Mouse (Mus musculus) olfactory bulb, adult 2 months (tissue): ENCODE data around the gene Aqp2. TPM values are rescaled to one million over a fixed set of nuclear protein-coding genes. Genes with fewer than 3 reads are reported as not detected.

ENCODE experiments used
- H3K27ac ChIP-seq: fragments of 200-500 bp; 2 replicates; pipeline ENCODE4 v1.5.1; 2012; ENCODE audit warnings: low read depth, low read length; ENCODE audit not compliant: insufficient read depth
- H3K4me1 ChIP-seq: fragments of 200-500 bp; 2 replicates; pipeline ENCODE4 v1.6.1; 2012; ENCODE audit warnings: low read length; ENCODE audit not compliant: control insufficient read depth, insufficient read depth
- H3K4me3 ChIP-seq: fragments of 200-500 bp; 2 replicates; pipeline ENCODE4 v1.5.1; 2012; ENCODE audit warnings: mild to moderate bottlenecking, low read depth, low read length, moderate library complexity; ENCODE audit not compliant: insufficient read depth
- CTCF ChIP-seq: fragments of 200-500 bp; IDR thresholded peaks from 2 replicates; pipeline ENCODE4 v1.5.1; 2012; ENCODE audit warnings: low read depth, mild to moderate bottlenecking, low read length, moderate library complexity; ENCODE audit not compliant: insufficient read depth
- POLR2A ChIP-seq: fragments of 200-500 bp; IDR thresholded peaks from 2 replicates; pipeline ENCODE4 v1.6.1; 2012; ENCODE audit warnings: mild to moderate bottlenecking, low read depth, low read length, moderate library complexity; ENCODE audit not compliant: insufficient read depth
- WGBS: fragments of 180-500 bp; shearing (Covaris S2); methylation state at CpG from one replicate; pipeline ENCODE4 v1.1.7; 2018; 5-methylcytosine and 5-hydroxymethylcytosine counted together
- polyA plus RNA-seq: library from polyadenylated mRNA; stranded (reverse); fragments of >200 nt; gene quantifications from 2 replicates; pipeline ENCODE4 v1.2.4, GENCODE M21; 2012; ENCODE audit warnings: low replicate concordance; ENCODE audit not compliant: missing spikeins, insufficient read depth, insufficient read length

The Aqp2 gene
- polyA plus RNA-seq, 1 experiment = not detected

DNA sequence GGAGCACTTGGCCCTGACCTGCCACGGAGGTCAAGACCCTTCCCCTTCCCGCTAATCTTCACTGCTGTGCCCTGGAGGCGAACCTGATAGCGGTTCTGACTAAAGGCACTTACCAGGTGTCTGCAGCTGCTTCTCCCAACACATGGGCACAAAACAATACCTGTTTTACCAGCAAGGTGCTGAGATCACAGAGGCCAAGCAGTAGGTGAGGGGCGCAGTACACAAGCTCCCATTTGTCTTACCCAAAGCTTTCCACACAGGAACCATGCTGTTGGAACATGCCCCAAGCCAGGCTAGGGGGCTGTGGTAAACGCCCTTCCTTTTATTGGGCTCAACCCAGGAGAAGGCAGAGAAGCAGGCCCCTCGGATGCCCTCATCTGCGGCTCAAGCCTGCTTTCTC is 18.7 kb downstream of the Aqp2 start:
- Histone ChIP-seq H3K4me3 (no peak overlapping the region), H3K27ac (no peak overlapping the region), H3K4me1 (peaks cover 36% of the 10 kb centered on the region)
- whole genome bisulfite sequencing = 85% methylated on average over 8 of the region's 8 CpGs
- TF ChIP-seq CTCF (no peak), POLR2A (no peak)

- H3K4me1 ChIP-seq = peaks cover 40% of the 10 kb centered on the region
- 39% methylated on average over 17 of the region's 17 CpGs for WGBS
- no peak for TF ChIP-seq POLR2A
- no peak for TF ChIP-seq CTCF
- H3K27ac ChIP-seq = no peak overlapping the region
- H3K4me3 ChIP-seq = no peak overlapping the region
These were observed 20.6 kb downstream of the Aqp2 start for GRCm38 (mm10) chr15:99599245-99600070.

GRCm38 (mm10) chr15:99600986-99601822 is 22.3 kb downstream of the Aqp2 start, which contains the start of gene Aqp6:
Gene Aqp6 (plus strand): TSS chr15:99601400.
- Histone ChIP-seq H3K4me1 (peaks cover 40% of the 10 kb centered on the region), H3K27ac (no peak within 1 kb of the TSS), H3K4me3 (no peak within 1 kb of the TSS)
- WGBS = 82% methylated on average over 22 of the region's 22 CpGs
- no peak for TF ChIP-seq CTCF
- TF ChIP-seq POLR2A = no peak

GRCm38 (mm10) chr15:99601823-99602120 is 22.9 kb downstream of the Aqp2 start:
- peaks cover 44% of the 10 kb centered on the region for H3K4me1 ChIP-seq
- TF ChIP-seq POLR2A (no peak), CTCF (no peak)
- no peak overlapping the region for H3K4me3 ChIP-seq
- WGBS = 42% methylated on average over 5 of the region's 5 CpGs
- H3K27ac ChIP-seq = no peak overlapping the region

GRCm38 (mm10) chr15:99602206-99602820 is 23.5 kb downstream of the Aqp2 start:
- no peak for TF ChIP-seq POLR2A
- peaks cover 44% of the 10 kb centered on the region for H3K4me1 ChIP-seq
- 86% methylated on average over 17 of the region's 17 CpGs for WGBS
- H3K27ac ChIP-seq = no peak overlapping the region
- H3K4me3 ChIP-seq = no peak overlapping the region

DNA sequence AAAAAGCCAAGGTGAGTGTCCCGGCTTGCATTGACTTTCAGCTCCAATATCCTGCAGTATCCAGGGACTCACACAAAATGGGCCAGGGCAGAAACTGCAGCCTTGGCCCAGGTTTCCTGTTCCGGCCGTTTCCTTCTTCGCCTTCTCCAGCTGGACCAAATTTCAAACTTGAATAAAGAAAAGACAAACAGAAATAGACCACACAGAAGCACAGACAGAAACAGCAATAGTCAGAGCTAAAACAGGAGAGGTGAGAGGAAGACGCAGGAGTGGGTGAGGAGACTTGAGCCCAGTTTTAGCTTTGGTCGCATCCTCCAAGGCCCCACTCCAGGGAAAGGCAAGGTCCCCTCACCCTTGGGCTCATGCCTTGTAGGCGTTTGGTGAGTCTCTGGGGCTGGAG is 24.4 kb downstream of the Aqp2 start:
- TF ChIP-seq POLR2A (no peak), CTCF (no peak)
- H3K4me1 ChIP-seq = peaks cover 46% of the 10 kb centered on the region
- H3K4me3 ChIP-seq = no peak overlapping the region
- no peak overlapping the region for H3K27ac ChIP-seq
- 83% methylated on average over 7 of the region's 7 CpGs for WGBS

GRCm38 (mm10) chr15:99605595-99605994 is 26.7 kb downstream of the Aqp2 start:
- no peak for TF ChIP-seq POLR2A
- no peak for TF ChIP-seq CTCF
- no peak overlapping the region for H3K4me3 ChIP-seq
- no peak overlapping the region for H3K27ac ChIP-seq
- H3K4me1 ChIP-seq = peaks cover 36% of the 10 kb centered on the region
- 59% methylated on average over 3 of the region's 3 CpGs for WGBS

DNA sequence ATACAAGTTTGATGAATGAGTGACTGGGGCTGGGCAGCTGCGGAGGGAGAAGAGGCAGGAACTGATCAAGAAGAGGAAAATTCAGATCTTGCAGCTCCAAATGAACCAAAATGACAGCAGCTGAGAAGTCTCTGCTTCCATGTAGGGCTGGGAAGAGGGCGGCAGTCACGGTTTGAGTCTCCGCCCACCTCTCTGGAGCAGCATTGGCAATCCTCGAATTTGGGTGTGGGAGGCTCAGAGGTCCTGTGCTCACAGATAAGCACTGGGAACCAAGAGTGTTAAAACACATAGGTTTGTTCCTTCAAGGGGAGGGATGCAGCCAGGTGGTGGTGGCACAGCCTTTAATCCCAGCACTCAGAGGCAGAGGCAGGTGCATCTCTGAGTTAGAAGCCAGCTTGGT is 27.7 kb downstream of the Aqp2 start:
- Histone ChIP-seq H3K4me1 (peaks cover 35% of the 10 kb centered on the region), H3K4me3 (no peak overlapping the region), H3K27ac (no peak overlapping the region)
- 20% methylated on average over 5 of the region's 5 CpGs for WGBS
- TF ChIP-seq CTCF (no peak), POLR2A (no peak)

DNA sequence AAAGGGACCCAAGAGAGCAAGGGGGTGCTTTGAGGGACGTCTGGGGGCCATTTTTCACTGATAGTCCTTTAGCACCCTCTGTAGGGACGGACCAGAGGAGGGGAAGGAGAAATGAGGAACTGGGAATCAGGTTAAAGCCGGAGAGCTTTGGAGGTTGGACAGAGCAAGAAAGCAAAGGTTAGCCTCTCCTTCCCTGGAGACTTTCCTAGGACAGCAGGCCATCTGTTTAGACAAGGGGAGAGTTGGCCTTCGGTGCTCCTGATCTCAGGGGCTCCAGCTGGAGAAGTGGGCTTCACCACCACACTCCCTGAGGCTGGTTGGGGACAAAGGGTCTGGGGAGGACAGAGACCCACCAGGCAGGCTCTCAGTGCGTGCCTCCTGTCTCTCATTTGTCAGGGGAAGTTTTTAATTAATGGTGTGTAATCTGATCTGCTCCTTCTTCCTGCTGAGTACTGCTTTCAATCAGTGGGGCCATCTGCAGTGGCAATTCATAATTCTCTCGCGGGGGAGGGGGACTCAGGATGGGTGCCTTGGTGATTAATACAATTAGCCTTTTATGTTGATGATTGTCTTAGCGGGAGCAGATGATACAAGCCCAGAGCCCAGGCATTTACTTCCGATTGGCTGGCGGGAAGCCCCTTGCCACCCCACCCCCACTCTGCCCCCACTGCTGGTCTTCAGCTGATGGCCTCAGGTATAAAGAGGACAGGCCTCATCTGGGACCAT is 28.7 kb downstream of the Aqp2 start:
- TF ChIP-seq CTCF (no peak), POLR2A (no peak)

More for the DNA sequence above, 28.7 kb downstream of the Aqp2 start:
- Histone ChIP-seq H3K4me3 (no peak overlapping the region), H3K27ac (no peak overlapping the region), H3K4me1 (peaks cover 30% of the 10 kb centered on the region)
- 37% methylated on average over 10 of the region's 10 CpGs for WGBS
